Mouse (Mus musculus): ENCODE measurements around the gene Adm2.

Adm2 gene

GRCm38 (mm10) chr15:89363051-89363450 is 40.5 kb downstream of the Adm2 start:
- no peak for DNase-seq

DNA sequence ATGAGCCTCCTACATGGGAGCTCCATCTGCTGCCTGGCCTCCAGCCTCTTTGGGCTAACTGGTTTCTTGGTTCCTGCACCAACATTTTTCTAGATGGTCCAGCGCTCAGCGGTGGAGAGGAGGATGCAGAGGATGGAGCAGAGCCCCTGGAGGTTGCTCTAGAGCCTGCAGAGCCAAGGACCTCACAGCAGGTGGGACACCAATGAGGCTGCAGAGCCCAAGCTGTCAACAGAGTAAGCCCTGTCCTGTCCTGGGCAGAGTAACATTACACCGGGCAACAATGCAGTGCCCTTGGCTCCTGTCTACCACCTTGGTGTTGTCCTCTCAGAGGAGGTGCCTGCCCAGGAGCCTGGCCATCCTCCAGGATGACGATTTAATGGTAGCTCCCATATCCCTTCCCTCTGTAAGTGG is 42.6 kb downstream of the Adm2 start:
- DNase-seq: no peak

DNA sequence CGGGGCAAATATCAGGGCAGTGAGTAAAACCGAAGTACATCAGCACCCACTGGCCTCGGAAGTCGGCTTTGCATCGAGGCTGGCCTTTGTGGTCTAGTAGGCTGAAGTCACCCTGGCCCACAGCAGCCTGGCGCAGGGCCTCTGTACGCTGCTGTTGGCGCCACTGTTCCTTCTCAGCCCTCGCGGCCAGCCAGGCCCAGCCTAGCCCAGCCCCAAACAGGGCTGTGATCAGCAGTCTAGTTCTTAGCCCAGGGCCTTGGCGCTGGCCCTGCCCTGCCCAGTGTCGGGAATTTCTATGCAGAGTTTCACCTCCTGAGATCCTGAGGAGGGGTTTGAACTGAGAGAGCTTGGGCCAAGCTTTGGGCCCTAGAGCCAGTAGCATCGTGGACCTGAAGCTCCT is 49.5 kb downstream of the Adm2 start:
- no peak for DNase-seq

DNA sequence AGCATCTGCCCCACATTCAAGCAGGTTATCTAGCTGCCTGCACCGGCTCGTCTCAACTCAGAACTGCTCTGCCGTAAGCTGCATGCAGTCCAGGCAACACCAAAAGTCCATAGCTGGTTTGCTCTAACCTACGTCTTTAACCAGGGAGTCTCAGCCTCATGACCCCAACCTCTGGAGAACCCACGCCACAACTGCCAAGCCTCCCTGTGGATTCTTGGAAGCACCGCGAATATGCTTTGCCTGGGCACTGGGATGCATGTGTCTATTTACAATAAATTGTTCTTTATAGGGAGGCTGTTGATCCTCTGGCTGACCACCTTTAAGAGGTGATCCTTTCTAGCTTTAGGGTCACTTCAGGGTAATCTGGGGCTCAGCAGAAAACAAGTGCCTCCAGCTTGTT is 50.0 kb downstream of the Adm2 start:
- DNase-seq: no peak

DNA sequence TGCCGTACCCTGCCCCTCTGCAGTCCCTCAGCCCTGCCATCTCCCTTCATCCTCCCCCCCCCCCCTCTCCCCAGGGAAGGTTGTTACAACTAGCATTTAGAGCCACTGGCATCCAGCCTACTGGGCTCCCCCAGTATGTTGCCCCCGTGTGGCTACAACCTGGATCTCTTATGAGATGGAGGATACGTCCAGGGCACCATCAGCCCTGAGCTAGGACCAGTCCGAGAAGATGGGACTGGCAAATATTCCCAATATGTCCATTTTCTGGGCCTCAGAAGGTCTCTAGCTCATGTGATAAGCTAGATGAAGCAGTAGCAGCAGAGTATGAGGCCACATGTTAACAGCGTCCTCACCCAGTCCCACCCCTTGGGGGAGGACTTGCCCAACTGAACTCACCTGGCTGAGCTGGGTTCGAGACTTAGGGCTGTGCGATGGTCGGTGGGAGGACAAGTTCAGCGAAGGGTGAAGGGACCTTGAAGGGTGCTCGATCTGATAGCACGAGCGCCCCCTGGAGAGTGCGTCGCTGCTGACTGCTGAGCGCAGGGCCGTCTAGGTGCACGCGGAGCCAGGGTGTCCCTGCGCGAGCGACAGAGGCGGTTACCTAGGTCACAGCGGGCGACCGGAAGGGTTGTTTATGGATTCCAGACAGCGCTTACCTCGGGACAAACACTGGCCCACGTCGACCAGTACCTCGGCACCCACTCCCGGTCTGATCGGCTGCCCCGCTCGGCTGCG is 50.7 kb downstream of the Adm2 start:
- peak; percentile 92 for DNase-seq

DNA sequence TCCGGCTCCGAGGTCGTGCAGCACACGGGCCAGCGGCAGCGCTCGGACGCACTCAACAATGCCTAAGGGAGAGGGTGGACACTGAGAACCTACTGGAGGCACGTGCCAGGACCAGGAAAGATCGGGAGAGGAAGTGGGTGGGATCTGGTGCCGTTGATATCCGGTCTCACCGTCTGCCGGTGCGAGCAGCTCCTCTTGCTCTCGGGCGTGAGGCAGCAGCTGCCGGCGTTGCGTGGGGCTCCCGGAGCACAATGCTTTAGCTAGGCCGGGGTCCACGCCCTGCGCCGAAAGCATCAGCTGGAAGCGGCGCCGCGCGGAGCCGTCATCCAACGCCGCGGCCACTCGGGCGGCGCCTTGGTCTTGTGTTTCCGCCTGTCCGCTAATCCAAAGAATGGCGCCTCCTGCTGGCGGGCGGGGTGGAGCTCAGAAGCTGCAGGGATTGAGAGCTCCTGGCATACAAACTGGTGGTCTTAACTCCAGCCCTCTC is 51.3 kb downstream of the Adm2 start, which contains the start of gene Sco2:
Gene Sco2, minus strand, starts transcription at position 85 of the 487 bp plus-strand sequence.
- DNase-seq: peak; percentile 93
